Mouse (Mus musculus) brain, embryonic 14.5 days (tissue): Measurements from ENCODE around the gene Hoxb5.

ENCODE experiments used
- CTCF ChIP-seq: fragments of 200-500 bp; IDR thresholded peaks from 2 replicates; pipeline ENCODE4 v1.5.1; 2012; ENCODE audit warnings: inconsistent platforms, mild to moderate bottlenecking, moderate library complexity, borderline replicate concordance; ENCODE audit not compliant: insufficient read depth, insufficient read length; ENCODE audit errors: extremely low read depth
- POLR2A ChIP-seq: fragments of 200-500 bp; IDR thresholded peaks from 2 replicates; pipeline ENCODE4 v1.6.1; 2012; ENCODE audit warnings: mild to moderate bottlenecking, inconsistent platforms, borderline replicate concordance; ENCODE audit not compliant: poor library complexity, insufficient read depth, insufficient read length, severe bottlenecking; ENCODE audit errors: extremely low read depth

DNA sequence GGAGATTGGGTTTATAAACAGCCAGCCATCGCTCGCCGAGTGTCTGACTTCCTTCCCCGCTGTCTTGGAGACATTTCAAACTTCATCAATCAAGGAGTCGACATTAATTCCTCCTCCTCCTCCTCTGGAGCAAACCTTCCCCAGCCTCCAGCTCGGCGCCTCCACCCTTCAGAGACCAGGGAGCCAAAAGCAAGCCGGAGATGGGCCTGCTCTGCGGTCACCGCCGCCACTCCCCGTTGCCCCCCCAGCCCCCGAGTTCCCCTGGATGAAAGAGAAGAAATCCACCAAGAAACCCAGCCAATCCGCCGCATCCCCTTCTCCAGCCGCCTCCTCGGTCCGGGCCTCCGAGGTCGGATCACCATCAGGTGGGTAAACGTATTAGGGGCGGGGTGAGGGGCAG lies 48.7 kb downstream of the Hoxb5 start:
- TF ChIP-seq CTCF (no peak), POLR2A (no peak)
